Mouse (Mus musculus): ENCODE results near the gene Gpd1l. TPM values are rescaled to one million over a fixed set of nuclear protein-coding genes. Genes with fewer than 3 reads are reported as not detected.

Gpd1l gene
- polyA plus RNA-seq, 1 experiment from 2014 or later: 22.9 TPM

DNA sequence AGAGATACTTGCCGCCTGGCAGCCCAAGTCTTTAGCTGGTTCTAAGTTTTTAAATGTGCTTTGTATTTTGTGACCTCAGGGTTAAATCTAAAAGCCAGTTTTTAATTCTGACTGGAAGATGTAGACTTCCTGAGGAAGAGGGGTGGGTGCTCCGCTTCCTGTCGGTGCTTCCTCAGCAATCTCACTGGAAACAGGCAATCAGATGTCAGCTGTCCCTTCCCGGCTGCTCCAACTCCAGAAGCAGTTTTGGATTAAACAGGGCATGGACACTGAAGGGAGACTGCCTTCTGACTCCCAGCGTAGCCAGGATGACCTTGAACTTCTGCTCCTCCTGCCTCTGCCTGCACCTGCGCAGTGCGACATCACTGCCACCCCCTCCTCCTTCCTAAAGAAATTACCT, 26.3 kb downstream of the Gpd1l start:
- Histone ChIP-seq H3K4me1 (ENCODE audit: insufficient read depth, low read length) (no peaks in the 10 kb centered on the region), H3K4me3 (ENCODE audit: low read length) (no peak overlapping the region), H3K36me3 (ENCODE audit: insufficient read depth, low read length) (peaks cover 14% of the 10 kb centered on the region; the same call in 1 of the 2 replicates), H3K9me3 (ENCODE audit: low read length) (no peaks in the 10 kb centered on the region), H3K27me3 (ENCODE audit: insufficient read depth, low read length) (no peaks in the 10 kb centered on the region), H3K27ac (ENCODE audit: low read length) (peak overlapping the region; percentile 58; the same call in 1 of the 2 replicates), H3K9ac (replicated peaks; ENCODE audit: low read length) (no peak overlapping the region), H3K4me2 (replicated peaks; ENCODE audit: low read depth, low read length) (no peak overlapping the region)
- WGBS: 64% methylated on average over 7 of the region's 7 CpGs
- 0 out of 2 replicates have a peak, but pooled peaks have one; percentile 31 for ATAC-seq (ENCODE audit: low FRiP score, low TSS enrichment)

GRCm38 (mm10) chr9:114895919-114896318, 37.9 kb downstream of the Gpd1l start:
- Histone ChIP-seq H3K4me1 (ENCODE audit: insufficient read depth, low read length) (peaks cover under 1% of the 10 kb centered on the region; the same call in 1 of the 2 replicates), H3K9me3 (ENCODE audit: low read length) (no peaks in the 10 kb centered on the region; the same call in 1 of the 2 replicates), H3K36me3 (ENCODE audit: insufficient read depth, low read length) (no peaks in the 10 kb centered on the region; the same call in 1 of the 2 replicates), H3K9ac (replicated peaks; ENCODE audit: low read length) (no peak overlapping the region), H3K4me2 (replicated peaks; ENCODE audit: low read depth, low read length) (no peak overlapping the region), H3K27ac (ENCODE audit: low read length) (no peak overlapping the region), H3K27me3 (ENCODE audit: insufficient read depth, low read length) (no peaks in the 10 kb centered on the region), H3K4me3 (ENCODE audit: low read length) (no peak overlapping the region)
- WGBS: 79% methylated on average over 4 of the region's 4 CpGs
- no peak for ATAC-seq (ENCODE audit: low FRiP score, low TSS enrichment)

DNA sequence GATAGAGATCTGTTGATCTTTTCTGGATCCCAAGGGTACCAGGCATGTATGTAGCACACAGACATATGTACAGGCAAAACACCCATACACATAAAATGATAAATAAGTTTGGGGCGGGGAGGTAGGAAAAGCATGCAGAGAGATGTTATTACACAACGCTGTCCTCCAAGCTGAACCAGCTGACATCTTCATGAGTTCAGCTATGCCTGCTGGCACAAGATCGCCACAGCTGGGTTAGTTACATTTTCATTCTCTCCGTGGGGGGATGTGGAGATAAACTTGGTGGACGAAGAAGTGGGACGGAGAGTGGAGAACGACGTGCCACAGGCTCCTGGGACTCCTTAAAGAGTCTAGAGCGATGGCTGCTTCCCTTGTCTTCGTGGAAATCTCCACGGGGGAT, 40.8 kb downstream of the Gpd1l start:
- 79% methylated on average over 11 of the region's 11 CpGs for whole genome bisulfite sequencing
- H3K9me3 ChIP-seq (ENCODE audit: low read length): no peaks in the 10 kb centered on the region; the same call in 1 of the 2 replicates
- H3K27ac ChIP-seq (ENCODE audit: low read length): no peak overlapping the region
- H3K4me1 ChIP-seq (ENCODE audit: insufficient read depth, low read length): peaks cover 9% of the 10 kb centered on the region; the same call in 1 of the 2 replicates
- H3K27me3 ChIP-seq (ENCODE audit: insufficient read depth, low read length): no peaks in the 10 kb centered on the region
- no peak overlapping the region for H3K9ac ChIP-seq (replicated peaks; ENCODE audit: low read length)
- no peak for ATAC-seq (ENCODE audit: low FRiP score, low TSS enrichment)
- no peaks in the 10 kb centered on the region for H3K36me3 ChIP-seq (ENCODE audit: insufficient read depth, low read length)
- H3K4me3 ChIP-seq (ENCODE audit: low read length): no peak overlapping the region
- no peak overlapping the region for H3K4me2 ChIP-seq (replicated peaks; ENCODE audit: low read depth, low read length)

GRCm38 (mm10) chr9:114890377-114890776, 43.4 kb downstream of the Gpd1l start:
- Histone ChIP-seq H3K4me3 (ENCODE audit: low read length) (no peak overlapping the region), H3K27me3 (ENCODE audit: insufficient read depth, low read length) (no peaks in the 10 kb centered on the region), H3K9ac (replicated peaks; ENCODE audit: low read length) (no peak overlapping the region), H3K4me1 (ENCODE audit: insufficient read depth, low read length) (peaks cover 9% of the 10 kb centered on the region; the same call in 1 of the 2 replicates), H3K4me2 (replicated peaks; ENCODE audit: low read depth, low read length) (peak overlapping the region; percentile 19; the same call in 1 of the 2 replicates), H3K27ac (ENCODE audit: low read length) (peak overlapping the region; percentile 35; the same call in 1 of the 2 replicates), H3K9me3 (ENCODE audit: low read length) (peaks cover 5% of the 10 kb centered on the region; the same call in 1 of the 2 replicates), H3K36me3 (ENCODE audit: insufficient read depth, low read length) (no peaks in the 10 kb centered on the region)
- peak; percentile 85 for ATAC-seq (ENCODE audit: low FRiP score, low TSS enrichment)
- 12% methylated on average over 7 of the region's 7 CpGs for WGBS

- no peaks in the 10 kb centered on the region for H3K27me3 ChIP-seq (ENCODE audit: insufficient read depth, low read length)
- H3K27ac ChIP-seq (ENCODE audit: low read length): no peak overlapping the region
- peaks cover 9% of the 10 kb centered on the region; the same call in 1 of the 2 replicates for H3K4me1 ChIP-seq (ENCODE audit: insufficient read depth, low read length)
- WGBS: 93% methylated on average over 5 of the region's 5 CpGs
- no peaks in the 10 kb centered on the region for H3K36me3 ChIP-seq (ENCODE audit: insufficient read depth, low read length)
- no peak overlapping the region for H3K4me3 ChIP-seq (ENCODE audit: low read length)
- H3K4me2 ChIP-seq (replicated peaks; ENCODE audit: low read depth, low read length): no peak overlapping the region
- H3K9ac ChIP-seq (replicated peaks; ENCODE audit: low read length): no peak overlapping the region
- H3K9me3 ChIP-seq (ENCODE audit: low read length): peaks cover 5% of the 10 kb centered on the region; the same call in 1 of the 2 replicates
- no peak for ATAC-seq (ENCODE audit: low FRiP score, low TSS enrichment)
Observed at GRCm38 (mm10) chr9:114888856-114889407, 44.9 kb downstream of the Gpd1l start.

DNA sequence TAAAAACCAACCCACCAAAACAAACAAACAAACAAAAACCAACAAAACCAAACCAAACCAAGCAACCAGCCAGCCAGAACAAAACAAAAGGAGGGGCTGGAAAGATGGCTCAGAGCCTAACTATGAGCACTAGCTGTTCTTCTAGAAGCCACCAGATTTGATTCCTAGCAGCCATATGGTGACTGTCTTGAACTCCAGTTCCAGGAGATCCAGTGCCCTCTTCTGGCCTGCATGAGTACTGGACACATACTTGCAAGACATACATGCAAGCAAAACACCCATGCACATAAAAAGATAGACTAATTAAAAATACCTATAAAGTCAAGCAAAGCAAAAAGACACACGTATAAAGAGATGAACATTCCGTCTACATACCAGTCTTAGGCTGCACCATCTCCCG, 46.1 kb downstream of the Gpd1l start:
- H3K9ac ChIP-seq (replicated peaks; ENCODE audit: low read length): no peak overlapping the region
- H3K9me3 ChIP-seq (ENCODE audit: low read length): peaks cover 5% of the 10 kb centered on the region; the same call in 1 of the 2 replicates
- no peak overlapping the region for H3K4me3 ChIP-seq (ENCODE audit: low read length)
- WGBS: 96% methylated on average over 3 of the region's 3 CpGs
- no peak overlapping the region for H3K27ac ChIP-seq (ENCODE audit: low read length)
- no peak overlapping the region for H3K4me2 ChIP-seq (replicated peaks; ENCODE audit: low read depth, low read length)
- no peaks in the 10 kb centered on the region for H3K36me3 ChIP-seq (ENCODE audit: insufficient read depth, low read length)
- peaks cover 9% of the 10 kb centered on the region; the same call in 1 of the 2 replicates for H3K4me1 ChIP-seq (ENCODE audit: insufficient read depth, low read length)
- H3K27me3 ChIP-seq (ENCODE audit: insufficient read depth, low read length): no peaks in the 10 kb centered on the region
- no peak for ATAC-seq (ENCODE audit: low FRiP score, low TSS enrichment)

DNA sequence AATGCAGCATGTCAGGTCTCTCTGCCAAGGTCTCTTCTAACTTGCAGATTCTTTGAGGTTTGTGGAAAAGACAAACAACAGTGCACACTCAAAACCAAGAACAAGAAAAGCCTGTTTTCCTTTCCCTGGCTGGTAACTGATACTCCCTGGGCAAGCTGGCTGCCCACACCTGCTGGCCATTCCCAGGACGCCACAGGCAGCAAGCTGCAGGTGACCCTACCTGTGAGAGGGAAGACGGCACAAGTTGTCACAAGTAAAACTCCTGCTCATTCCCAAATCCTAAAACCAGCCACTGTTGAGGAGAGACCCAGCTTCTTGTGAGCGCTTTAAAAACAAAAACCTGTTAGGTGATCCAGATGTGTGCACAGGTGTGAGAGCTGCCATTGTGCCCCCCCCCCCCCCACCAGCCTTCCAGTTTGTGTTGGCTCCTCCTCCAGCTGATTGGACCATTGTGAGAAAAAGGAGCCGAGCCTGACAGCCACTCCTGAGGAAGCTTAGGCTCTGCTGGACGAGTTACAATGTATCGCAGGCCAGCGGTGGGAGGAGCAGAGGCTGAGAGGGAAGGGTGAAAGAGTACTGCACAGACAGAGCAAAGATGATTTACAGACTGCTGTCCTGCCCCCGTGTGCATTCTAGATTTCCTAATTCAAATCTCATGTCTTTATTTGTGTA, 47.7 kb downstream of the Gpd1l start:
- Histone ChIP-seq H3K9ac (replicated peaks; ENCODE audit: low read length) (no peak overlapping the region), H3K4me3 (ENCODE audit: low read length) (no peak overlapping the region), H3K4me2 (replicated peaks; ENCODE audit: low read depth, low read length) (no peak overlapping the region), H3K4me1 (ENCODE audit: insufficient read depth, low read length) (peaks cover 9% of the 10 kb centered on the region; the same call in 1 of the 2 replicates), H3K27me3 (ENCODE audit: insufficient read depth, low read length) (no peaks in the 10 kb centered on the region), H3K27ac (ENCODE audit: low read length) (no peak overlapping the region), H3K9me3 (ENCODE audit: low read length) (peaks cover 5% of the 10 kb centered on the region; the same call in 1 of the 2 replicates), H3K36me3 (ENCODE audit: insufficient read depth, low read length) (no peaks in the 10 kb centered on the region)
- 62% methylated on average over 8 of the region's 8 CpGs for WGBS
- no peak for ATAC-seq (ENCODE audit: low FRiP score, low TSS enrichment)

DNA sequence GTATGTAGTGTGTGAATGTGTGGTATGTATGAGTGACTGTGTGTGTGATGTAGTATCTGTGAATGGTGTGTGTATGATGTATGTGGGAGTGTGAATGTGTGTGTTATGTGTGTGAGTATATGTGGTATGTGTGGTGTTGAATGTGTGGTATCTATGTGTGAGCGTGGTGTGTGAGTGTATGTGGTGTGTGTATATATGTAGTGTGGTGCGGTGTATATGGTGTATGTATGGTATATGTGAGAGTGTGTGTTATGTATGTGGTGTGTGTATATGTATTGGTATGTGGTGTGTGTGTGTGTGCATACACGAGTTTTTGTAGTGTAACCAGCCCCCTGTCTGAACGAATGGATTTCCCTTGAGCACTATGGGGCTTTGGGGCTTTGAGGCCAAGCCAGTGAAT, 48.2 kb downstream of the Gpd1l start:
- no peak overlapping the region for H3K9ac ChIP-seq (replicated peaks; ENCODE audit: low read length)
- no peak overlapping the region for H3K4me3 ChIP-seq (ENCODE audit: low read length)
- no peak for ATAC-seq (ENCODE audit: low FRiP score, low TSS enrichment)
- WGBS: 78% methylated on average over 4 of the region's 4 CpGs
- H3K27me3 ChIP-seq (ENCODE audit: insufficient read depth, low read length): no peaks in the 10 kb centered on the region
- peaks cover 5% of the 10 kb centered on the region; the same call in 1 of the 2 replicates for H3K9me3 ChIP-seq (ENCODE audit: low read length)
- H3K4me2 ChIP-seq (replicated peaks; ENCODE audit: low read depth, low read length): no peak overlapping the region
- H3K4me1 ChIP-seq (ENCODE audit: insufficient read depth, low read length): peaks cover 5% of the 10 kb centered on the region; the same call in 1 of the 2 replicates
- H3K36me3 ChIP-seq (ENCODE audit: insufficient read depth, low read length): no peaks in the 10 kb centered on the region
- no peak overlapping the region for H3K27ac ChIP-seq (ENCODE audit: low read length)

DNA sequence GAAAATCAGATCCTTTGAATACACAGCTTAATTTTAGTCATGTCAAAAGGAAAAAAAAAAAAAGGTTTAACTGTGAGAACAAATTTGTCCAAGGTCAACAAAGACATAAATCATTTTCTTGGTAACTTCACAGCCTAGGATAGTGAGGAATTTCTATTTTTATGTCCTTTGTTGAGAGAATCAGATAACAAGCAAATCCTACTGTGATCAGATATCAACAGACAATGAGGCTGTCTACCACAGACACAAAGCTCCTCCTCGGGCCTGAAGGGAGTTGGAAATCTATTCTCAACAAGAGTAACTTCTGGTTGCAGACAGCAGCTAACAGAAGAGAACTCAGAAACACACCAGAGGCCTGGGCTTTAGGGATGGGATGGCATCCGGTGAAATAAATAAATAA, 51.8 kb downstream of the Gpd1l start:
- peaks cover 5% of the 10 kb centered on the region; the same call in 1 of the 2 replicates for H3K9me3 ChIP-seq (ENCODE audit: low read length)
- no peaks in the 10 kb centered on the region for H3K27me3 ChIP-seq (ENCODE audit: insufficient read depth, low read length)
- H3K4me2 ChIP-seq (replicated peaks; ENCODE audit: low read depth, low read length): no peak overlapping the region
- no peaks in the 10 kb centered on the region for H3K36me3 ChIP-seq (ENCODE audit: insufficient read depth, low read length)
- ATAC-seq (ENCODE audit: low FRiP score, low TSS enrichment): no peak
- H3K4me3 ChIP-seq (ENCODE audit: low read length): no peak overlapping the region
- H3K4me1 ChIP-seq (ENCODE audit: insufficient read depth, low read length): no peaks in the 10 kb centered on the region
- no peak overlapping the region for H3K9ac ChIP-seq (replicated peaks; ENCODE audit: low read length)
- WGBS: 53% methylated on average over 2 of the region's 2 CpGs
- H3K27ac ChIP-seq (ENCODE audit: low read length): 0 out of 2 replicates have a peak overlapping the region, but pooled peaks have one; percentile 50

DNA sequence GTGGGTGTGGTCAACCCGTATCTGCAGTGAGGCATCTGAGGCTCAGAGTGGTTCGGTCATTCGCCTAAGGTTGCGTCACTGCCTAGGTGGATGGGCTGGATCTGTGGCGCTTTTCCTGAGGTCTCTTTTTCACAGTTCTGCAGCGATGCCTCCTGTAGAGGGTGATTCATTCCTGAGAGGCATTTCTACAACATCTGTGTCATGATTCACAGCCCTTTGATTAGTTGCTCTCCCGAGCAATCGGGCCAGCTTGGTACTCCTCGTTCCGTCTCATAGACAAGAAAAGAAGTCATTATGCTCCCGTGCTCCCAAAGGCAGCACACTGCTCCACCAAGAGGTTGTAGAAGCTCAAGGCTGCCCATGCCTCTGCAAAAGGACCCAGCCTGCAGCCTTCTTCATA, 78.5 kb downstream of the Gpd1l start:
- H3K9ac ChIP-seq (replicated peaks; ENCODE audit: low read length): no peak overlapping the region
- WGBS: 35% methylated on average over 11 of the region's 11 CpGs
- no peaks in the 10 kb centered on the region for H3K36me3 ChIP-seq (ENCODE audit: insufficient read depth, low read length)
- 0 out of 2 replicates have a peak overlapping the region, but pooled peaks have one; percentile 17 for H3K4me2 ChIP-seq (replicated peaks; ENCODE audit: low read depth, low read length)
- no peak overlapping the region for H3K4me3 ChIP-seq (ENCODE audit: low read length)
- peaks cover 5% of the 10 kb centered on the region; the same call in 1 of the 2 replicates for H3K4me1 ChIP-seq (ENCODE audit: insufficient read depth, low read length)
- no peak for ATAC-seq (ENCODE audit: low FRiP score, low TSS enrichment)
- H3K9me3 ChIP-seq (ENCODE audit: low read length): no peaks in the 10 kb centered on the region
- no peak overlapping the region for H3K27ac ChIP-seq (ENCODE audit: low read length)
- H3K27me3 ChIP-seq (ENCODE audit: insufficient read depth, low read length): no peaks in the 10 kb centered on the region
